Mouse (Mus musculus) B cell, adult 2 months (primary cell): ENCODE results near the gene Ash1l.
"Not testable (repeated sequence)": the region's sequence is repeated elsewhere in the genome, so short reads cannot be mapped to it uniquely, and the experiment has no call there.

Experiments used
- DNase-seq, 2 experiments: peaks; one replicate each; pipeline ENCODE4 v3.0.0; 2022

Ash1l gene

GRCm38 (mm10) chr3:88963211-88963610 is 12.8 kb downstream of the Ash1l start:
- not testable (repeated sequence) for DNase-seq

DNA sequence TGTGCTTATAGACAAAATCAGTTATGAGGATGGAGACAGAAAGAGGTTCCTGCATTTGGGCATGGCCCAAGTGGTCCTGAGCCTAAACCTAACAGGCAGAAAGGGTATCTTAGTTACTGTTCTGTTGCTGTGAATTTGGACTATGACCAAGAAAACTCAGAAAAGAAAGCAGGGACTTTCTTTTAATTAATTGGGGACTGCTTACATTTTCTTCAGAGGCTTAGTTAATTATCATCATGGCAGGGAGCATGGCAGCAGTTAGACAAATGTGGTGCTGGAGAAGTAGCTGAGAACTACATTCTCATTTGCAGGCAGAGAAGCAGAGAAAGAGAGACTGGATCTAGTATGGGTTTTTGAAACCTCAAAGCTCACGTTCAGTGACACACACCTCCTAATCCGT is 24.6 kb downstream of the Ash1l start:
- no peak for DNase-seq

GRCm38 (mm10) chr3:88981206-88982010 is 31.0 kb downstream of the Ash1l start:
- no peak for DNase-seq

GRCm38 (mm10) chr3:88983921-88984381 is 33.5 kb downstream of the Ash1l start:
- no peak for DNase-seq

- no peak for DNase-seq
These were observed 42.4 kb downstream of the Ash1l start for GRCm38 (mm10) chr3:88992793-88993192.

DNA sequence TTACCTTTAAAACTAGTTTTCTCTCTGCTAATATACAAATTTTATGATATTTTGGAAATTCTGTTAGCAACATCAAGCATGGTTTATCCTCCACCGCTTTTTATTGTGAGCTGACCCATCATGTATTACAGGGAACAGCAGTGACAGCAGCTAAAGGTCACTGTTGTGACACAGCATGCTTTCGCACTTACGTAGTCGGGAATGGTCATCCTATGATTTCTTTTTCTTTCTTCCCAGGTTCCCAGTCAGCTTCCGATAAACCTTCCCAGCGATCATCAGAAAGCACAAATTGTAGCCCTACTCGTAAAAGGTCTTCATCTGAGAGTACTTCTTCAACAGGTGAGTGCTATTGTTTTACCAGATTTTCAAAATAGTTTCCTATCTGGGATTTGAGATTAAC is 51.1 kb downstream of the Ash1l start:
- no peak for DNase-seq

DNA sequence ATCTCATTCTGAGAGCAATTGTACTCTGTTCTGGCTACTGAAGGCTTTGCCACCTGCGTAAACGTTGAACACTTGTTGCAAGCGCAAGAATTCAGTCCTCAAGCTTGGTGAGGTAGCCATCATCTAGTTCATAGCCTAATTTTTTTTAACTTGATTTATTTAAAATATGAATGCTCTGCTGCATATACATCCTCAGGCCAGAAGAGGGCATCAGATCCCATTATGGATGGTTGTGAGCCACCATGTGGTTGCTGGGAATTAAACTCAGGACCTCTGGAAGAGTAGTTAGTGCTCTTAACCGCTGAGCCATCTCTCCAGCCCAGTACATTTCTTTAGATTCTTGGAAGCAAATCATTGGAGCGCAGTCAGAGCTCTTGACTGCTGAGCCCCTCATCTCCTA is 80.5 kb downstream of the Ash1l start:
- DNase-seq: peak; percentile 13 to 14

DNA sequence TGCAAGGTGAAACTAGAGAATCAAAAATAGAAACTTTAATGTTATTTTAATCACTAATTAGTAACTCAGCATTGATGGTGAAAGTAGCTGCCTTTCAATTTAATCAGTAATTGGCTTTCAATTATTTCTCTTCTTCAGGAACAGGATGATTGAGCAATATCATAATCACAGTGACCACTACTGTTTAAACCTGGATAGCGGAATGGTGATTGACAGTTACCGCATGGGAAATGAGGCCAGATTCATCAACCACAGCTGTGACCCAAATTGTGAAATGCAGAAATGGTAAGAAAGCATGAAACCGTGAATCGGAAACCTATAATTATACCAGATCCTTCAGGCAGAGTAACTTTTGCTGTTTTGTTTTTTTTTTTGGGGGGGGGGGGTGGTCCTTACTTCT is 92.9 kb downstream of the Ash1l start:
- no peak for DNase-seq

- no peak for DNase-seq
These were observed 107.9 kb downstream of the Ash1l start for GRCm38 (mm10) chr3:89058361-89058760.

DNA sequence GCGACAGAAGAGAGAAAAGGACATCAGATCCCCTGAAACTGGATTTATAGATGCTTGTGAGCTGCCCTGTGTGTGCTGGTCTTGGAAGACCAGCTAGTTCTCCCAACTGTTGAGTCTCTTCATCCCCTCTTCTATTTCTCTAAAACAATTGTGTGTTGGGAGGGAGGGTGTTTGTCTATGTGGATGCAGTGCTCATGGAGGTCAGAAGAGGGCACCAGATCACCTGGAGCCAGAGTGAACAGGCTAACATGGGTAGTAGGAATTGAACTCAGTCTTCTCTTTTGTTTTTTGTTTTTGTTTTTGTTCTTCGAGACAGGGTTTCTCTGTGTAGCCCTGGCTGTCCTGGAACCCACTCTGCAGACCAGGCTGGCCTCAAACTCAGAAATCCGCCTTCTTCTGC is 108.4 kb downstream of the Ash1l start:
- peak; percentile 43 to 50 for DNase-seq

GRCm38 (mm10) chr3:89061696-89062095 is 111.3 kb downstream of the Ash1l start:
- no peak for DNase-seq

DNA sequence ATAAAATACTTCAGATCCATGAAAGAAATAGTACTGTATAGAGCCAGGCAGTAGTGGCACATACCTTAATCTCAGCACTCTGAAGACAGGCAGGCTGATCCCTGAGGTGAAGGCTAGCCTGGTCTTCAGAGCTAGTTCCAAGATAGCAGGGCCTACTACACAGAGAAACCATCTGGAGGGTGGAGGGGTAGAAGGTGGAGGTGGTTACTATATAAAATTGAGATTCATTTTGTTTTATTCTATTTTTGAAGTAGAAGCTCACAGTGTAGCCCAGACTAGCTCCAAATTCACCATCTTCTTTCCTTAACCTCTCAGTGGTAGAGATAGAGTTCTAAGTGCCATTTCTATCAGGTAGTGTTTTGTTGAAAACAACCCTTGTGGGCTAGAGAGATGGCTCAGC is 116.8 kb downstream of the Ash1l start:
- DNase-seq: no peak

GRCm38 (mm10) chr3:89077383-89077782 is 127.0 kb downstream of the Ash1l start:
- no peak for DNase-seq

GRCm38 (mm10) chr3:89082287-89082686 is 131.9 kb downstream of the Ash1l start:
- DNase-seq: not testable (repeated sequence)

GRCm38 (mm10) chr3:89084133-89084532 is 133.7 kb downstream of the Ash1l start:
- no peak for DNase-seq

DNA sequence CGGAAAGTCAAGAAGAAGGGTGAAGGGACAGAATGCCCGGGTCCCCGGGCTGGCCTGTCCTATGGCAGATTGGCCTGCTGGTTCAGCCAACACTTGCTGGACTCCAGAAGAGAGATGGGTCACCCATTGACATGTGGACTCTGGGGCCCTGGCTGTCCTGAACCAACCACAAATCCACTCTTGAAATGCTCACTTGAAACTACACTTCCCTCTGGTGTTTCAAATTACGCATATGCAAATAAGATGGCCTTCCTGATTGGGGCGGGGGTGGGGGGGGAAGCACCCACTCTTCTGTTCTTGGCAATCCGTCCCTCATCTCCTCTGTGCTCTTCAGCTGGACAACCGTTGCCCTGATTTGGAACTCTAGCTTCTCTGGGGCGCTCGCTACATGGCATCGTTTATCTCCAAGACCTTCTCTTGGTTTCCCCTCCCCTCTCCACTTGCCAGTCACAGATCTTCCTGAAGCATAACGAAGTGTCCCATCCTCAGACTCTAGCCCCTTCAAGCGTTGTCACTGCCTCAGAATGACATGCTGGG is 134.3 kb downstream of the Ash1l start:
- DNase-seq: no peak

GRCm38 (mm10) chr3:89087338-89088110 is 137.1 kb downstream of the Ash1l start:
- peak; percentile 96 to 97 for DNase-seq

DNA sequence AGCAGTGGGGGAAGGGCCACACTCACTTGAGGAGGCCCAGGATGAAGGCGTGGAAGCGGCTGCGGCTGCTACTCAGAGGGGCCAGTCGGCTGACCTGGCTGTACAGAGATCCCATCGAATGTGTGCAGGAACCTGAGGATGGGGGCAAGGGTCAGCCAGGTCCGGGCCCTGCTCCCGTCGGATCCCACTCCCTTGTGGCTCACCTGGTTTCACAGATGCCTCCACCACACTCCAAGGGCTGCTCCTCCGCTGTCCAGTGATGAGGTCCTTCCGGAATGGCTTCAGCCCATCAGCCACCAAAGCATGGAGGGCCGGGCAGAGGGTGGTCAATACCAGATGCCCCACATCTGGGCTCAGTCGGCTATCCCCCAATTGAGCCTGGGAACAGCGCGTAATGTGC is 138.6 kb downstream of the Ash1l start:
- DNase-seq: no peak

DNA sequence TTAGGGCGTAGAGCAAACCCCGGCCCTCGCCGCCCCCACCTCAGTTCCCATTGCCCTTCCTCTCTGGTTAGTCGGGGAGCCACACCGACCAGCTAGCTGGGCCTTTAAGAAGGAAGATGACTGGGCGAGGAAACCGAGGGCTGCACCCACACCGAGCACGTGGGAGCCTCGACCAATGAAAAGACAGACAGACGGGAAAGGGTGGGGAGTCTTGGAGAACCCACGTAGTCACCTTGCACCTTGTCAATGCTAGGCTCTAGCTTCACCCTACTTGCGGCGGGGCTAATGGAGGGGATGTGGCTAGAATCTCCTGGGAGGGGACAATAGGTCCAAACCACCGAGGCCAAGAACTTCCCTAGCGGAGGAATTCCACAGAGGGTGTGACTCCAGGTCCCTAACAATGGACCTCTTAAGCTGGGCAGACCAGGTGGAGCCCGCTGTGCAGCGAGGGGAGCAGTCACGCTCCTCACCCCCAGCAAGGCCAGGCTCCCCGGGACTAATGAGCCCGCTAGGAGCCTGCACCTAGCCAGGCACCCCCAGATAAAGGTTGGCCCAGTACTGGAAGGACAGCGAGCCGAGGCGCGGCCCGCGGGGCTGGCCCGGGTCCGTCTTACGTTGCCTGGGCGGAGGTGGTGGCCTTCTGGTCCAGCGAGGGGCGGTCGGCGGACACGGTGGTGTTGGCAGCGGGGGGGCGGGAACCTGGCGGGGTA is 139.6 kb downstream of the Ash1l start:
- peak; percentile 83 to 85 for DNase-seq

GRCm38 (mm10) chr3:89090694-89091655 is 140.6 kb downstream of the Ash1l start:
- peak; percentile 86 to 88 for DNase-seq

- DNase-seq: peak; percentile 9 to 21
These were observed 141.5 kb downstream of the Ash1l start for GRCm38 (mm10) chr3:89091811-89092508.
